Mouse (Mus musculus) hindbrain, embryonic 14.5 days (tissue): ENCODE measurements around the gene Mrpl57. TPM values are rescaled to one million over a fixed set of nuclear protein-coding genes. Genes with fewer than 3 reads are reported as not detected.

Experiments used
- microRNA-seq: library from miRNA; unstranded; fragments of <30 nt; microRNA quantifications from one replicate; pipeline ENCODE4, GENCODE M21; 2016
- polyA plus RNA-seq: library from polyadenylated mRNA; unstranded; fragments of >200 nt; fragmentation: Nextera tagmentation; extraction: Ambion mirVana; gene quantifications from 2 replicates; pipeline ENCODE4 v1.2.1, GENCODE M21; 2014

Mrpl57 gene
- polyA plus RNA-seq, 1 experiment from 2014 or later, result 176 TPM

Small RNAs within 50 kb of the gene (microRNA-seq; reads per million reads assigned to microRNA genes)
- not detected for gene Mir3077

Other genes starting within 250 kb of the Mrpl57 start
- gene Xpo4, start 160.8 kb upstream of the Mrpl57 start, polyA plus RNA-seq, result 15.5 and 15.9 TPM in 2 replicates
- not detected in 2 replicates for gene Gm49361, start 80.1 kb upstream of the Mrpl57 start, polyA plus RNA-seq
- 7.5 and 7.9 TPM in 2 replicates for gene Lats2, start 67.8 kb upstream of the Mrpl57 start, polyA plus RNA-seq
- 34.0 and 34.2 TPM in 2 replicates for gene Sap18, start 28.1 kb upstream of the Mrpl57 start, polyA plus RNA-seq
- 4.9 and 5.9 TPM in 2 replicates for gene Ska3, start within 50 bp of the Mrpl57 start, polyA plus RNA-seq
- 36.5 and 36.8 TPM in 2 replicates for gene Zdhhc20, start 64.0 kb downstream of the Mrpl57 start, polyA plus RNA-seq
- gene Micu2, start 173.0 kb downstream of the Mrpl57 start, polyA plus RNA-seq, result 46.0 and 52.1 TPM in 2 replicates
- gene Fgf9, start 244.3 kb downstream of the Mrpl57 start, polyA plus RNA-seq, result 18.4 and 19.0 TPM in 2 replicates